Mouse (Mus musculus): ENCODE results near the gene Rab30. TPM values are rescaled to one million over a fixed set of nuclear protein-coding genes. Genes with fewer than 3 reads are reported as not detected.
"Not testable (repeated sequence)": the region's sequence is repeated elsewhere in the genome, so short reads cannot be mapped to it uniquely, and the experiment has no call there.

The Rab30 gene
- total RNA-seq (2021) (1 to 10 TPM; 3.7 to 5.0 TPM), polyA plus RNA-seq (2012; rRNA removed) (0.21 and 0.28 TPM in 2 replicates)
- long read RNA-seq, full-length matches to known transcripts, result 1 of 1 reads
- long read RNA-seq, partial matches to known transcripts, result 0 of 1 reads
- long read RNA-seq, other reads (novel, unspliced or antisense), result 0 of 1 reads

- peak; percentile 95 for DNase-seq
Measured at GRCm38 (mm10) chr7:92741152-92741860, at the start of gene Rab30. Rab30 (plus strand) TSS chr7:92741603.

DNA sequence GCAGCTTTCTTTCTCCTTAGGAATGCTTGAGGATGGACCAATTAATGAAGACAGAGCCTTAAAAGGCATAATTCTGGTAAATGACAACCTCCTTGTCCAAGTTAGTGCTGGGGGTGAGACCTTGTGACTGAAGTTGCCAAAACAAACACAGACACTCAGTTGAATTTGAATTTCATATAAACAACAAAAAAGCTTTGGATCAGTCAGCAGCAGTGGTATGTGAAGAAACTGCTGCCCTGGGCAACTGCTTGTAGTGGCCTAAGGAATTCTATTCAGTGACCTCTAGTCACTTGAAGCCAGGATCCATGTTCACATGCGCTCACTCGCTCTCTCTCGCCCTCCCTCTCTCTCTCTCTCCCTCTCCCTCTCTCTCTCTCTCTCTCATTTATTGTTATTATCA is 45.0 kb upstream of the Rab30 start:
- DNase-seq, result no peak

DNA sequence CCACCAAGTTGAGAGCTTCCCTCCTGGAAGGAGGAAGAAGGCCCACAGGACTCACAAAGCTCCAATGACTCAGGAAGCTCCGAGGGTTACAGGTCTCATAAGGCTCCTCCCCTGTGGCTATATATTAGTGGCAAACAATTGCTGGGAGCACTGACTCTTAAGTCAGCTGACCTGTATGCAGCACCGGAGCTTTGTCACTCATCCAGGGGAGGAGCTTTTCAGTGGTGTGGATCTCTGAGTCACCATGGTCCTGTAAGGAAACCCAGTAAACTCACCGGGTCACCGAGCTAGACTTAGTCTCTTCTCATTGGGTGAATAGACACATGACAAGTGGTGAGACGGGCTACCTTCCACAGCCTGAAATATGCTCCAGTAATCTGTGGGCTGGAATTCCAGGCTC is 42.6 kb upstream of the Rab30 start:
- DNase-seq, result peak; percentile 66

DNA sequence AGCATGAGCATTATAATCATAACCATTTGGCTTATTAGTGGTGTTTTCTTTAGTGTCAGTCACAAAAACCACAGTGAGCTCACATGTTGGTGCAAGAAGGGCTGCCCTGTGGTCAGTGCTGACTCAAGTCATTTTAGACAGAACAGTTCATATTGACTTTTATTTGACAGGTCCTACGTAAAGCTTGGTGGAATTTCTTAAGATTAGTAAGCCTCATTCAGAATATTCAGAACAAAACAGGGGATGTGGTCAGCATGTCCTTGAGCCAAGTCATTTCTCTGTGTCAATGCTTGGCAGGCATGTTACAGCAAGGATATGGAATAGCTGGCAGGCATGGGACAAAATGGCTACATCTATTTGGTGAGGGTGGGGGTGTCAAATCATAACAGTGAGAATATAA is 37.7 kb upstream of the Rab30 start:
- peak; percentile 65 for DNase-seq

- DNase-seq, result no peak
Measured at GRCm38 (mm10) chr7:92705534-92705933, 35.9 kb upstream of the Rab30 start.

GRCm38 (mm10) chr7:92706711-92707110 is 34.7 kb upstream of the Rab30 start:
- no peak for DNase-seq

DNA sequence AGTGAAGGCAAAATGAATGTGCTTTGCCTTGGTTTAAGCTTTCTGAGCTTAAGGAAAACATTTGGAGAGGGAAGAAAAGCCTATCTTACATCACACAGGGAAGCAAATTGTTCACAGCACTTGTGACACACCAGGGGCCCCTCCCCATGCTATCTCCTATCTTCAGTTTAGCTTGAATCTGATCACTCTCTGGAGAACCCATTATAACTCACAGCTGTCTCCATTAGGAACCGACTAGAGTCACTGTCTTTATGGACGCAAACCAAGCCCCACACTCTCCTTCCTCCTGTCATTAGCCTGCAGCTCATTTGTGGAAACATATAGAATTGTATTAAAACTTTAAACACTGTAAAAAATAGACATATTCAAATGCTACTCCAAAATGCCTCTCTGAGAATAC is 31.8 kb upstream of the Rab30 start:
- DNase-seq, result no peak

- DNase-seq, result no peak
Measured at GRCm38 (mm10) chr7:92711593-92711992, 29.8 kb upstream of the Rab30 start.

- no peak for DNase-seq
Measured at GRCm38 (mm10) chr7:92715055-92715454, 26.3 kb upstream of the Rab30 start.

- DNase-seq, result no peak
Measured at GRCm38 (mm10) chr7:92720156-92720905, 21.1 kb upstream of the Rab30 start.

DNA sequence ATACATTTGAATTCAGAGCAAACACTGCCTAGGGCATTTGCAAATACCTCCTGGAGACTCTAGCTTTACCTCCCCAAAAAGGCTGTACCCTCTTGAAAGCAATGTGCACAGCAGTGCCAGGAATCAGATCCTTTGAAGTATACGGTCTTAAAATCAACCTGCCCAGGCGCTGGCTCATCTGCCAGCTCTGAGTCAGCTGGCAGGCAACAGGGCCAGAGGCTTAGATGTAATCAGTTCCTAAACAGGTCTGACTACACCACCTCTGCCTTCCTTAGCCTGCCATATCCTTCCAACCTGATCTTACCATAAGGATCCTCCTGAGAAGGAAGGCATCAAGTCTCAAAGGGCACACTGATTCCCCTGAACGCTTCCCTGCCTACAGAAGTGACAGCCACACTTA is 17.7 kb upstream of the Rab30 start:
- DNase-seq, result peak; percentile 68

DNA sequence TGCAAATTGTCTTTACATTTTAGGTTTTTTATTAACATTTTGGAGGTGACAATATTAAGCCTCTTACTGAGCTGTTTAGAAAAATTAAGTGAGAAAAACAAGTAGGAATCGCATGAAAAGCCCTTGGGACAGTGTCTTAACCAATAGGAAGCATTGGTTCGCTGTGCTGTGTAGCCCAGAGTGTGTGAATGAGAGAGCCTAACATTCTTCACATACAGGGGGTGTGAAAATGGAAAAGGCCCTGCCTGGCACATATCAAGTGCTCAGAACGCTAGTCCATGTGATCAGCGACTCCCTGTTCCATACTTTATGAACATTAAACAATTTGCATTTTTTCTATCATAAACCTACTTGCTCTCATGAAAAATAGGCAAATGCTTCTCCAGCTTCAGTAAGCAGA is 17.1 kb upstream of the Rab30 start:
- DNase-seq, result no peak

GRCm38 (mm10) chr7:92729583-92729982 is 11.8 kb upstream of the Rab30 start:
- DNase-seq, result not testable (repeated sequence)

DNA sequence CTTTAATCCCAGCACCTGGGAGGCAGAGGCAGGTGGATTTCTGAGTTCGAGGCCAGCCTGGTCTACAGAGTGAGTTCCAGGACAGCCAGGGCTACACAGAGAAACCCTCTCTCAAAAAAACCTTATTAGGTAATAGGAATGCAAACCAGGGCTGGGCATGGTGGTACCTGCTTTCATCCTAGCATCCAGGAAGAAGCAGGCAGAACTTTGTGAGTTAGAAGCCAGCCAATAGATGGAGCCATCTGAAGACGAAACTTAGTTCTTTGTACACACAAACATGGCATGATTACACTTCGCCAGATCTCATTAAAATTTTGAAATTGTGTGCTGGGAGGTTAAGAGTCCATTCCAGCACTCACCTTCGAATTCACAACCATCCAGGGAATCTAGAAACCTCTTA is 10.9 kb upstream of the Rab30 start:
- no peak for DNase-seq

GRCm38 (mm10) chr7:92730959-92731358 is 10.4 kb upstream of the Rab30 start:
- DNase-seq, result no peak

- DNase-seq, result no peak
Measured at GRCm38 (mm10) chr7:92732136-92732535, 9.3 kb upstream of the Rab30 start.

GRCm38 (mm10) chr7:92737560-92737959 is 3.8 kb upstream of the Rab30 start:
- DNase-seq, result no peak

DNA sequence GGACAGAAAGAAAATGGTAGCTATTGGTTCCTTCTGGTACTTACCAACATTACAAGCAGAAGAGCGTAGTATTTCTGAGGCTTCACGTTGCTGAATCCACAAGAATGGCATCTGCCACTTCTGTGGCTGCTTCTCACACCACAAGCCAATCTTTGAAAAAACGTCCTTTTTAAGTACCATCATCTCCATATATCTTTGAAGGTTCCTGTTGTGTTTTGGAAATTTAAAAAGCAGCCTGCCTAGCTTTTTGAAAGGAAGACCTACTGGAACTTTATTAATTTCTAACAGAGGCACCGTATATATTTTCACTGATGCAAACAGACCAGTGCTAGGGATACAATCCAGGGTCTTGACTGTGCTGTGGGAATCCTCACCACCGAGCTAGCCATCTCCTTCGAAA is 1.4 kb upstream of the Rab30 start:
- no peak for DNase-seq

DNA sequence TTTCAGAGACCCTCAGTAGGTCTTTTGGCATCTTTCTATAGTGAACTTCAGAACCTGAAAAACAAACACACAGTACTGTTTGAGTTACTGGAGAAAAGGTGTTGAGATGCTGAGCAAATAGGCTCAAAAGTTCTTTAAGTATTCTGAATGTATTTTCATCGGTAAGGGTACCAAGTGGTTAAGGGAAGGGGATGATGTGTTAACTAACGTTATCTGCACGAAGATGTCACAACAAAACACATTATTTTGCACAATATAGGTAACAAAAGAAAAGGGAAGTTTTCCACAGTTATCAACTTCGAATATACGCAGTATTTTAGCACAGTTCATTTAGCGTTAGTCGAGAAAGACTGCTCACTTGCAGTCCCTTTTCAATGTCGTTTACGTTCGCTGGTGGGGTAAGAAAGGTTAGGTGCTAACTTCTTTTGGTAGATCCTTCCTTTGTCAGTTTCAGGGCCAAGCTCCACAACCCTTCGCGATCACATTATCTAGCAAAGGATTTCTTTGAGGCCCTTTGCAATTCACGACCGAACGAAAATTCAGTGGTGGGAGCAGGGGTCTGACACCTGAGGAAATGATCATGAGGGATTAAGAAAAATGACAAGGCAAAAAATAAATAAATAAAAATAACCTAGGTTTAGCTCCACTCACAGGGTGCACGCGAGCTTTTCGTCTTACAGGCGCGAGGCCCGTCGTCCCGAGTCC is 840 bp upstream of the Rab30 start:
- no peak for DNase-seq

DNA sequence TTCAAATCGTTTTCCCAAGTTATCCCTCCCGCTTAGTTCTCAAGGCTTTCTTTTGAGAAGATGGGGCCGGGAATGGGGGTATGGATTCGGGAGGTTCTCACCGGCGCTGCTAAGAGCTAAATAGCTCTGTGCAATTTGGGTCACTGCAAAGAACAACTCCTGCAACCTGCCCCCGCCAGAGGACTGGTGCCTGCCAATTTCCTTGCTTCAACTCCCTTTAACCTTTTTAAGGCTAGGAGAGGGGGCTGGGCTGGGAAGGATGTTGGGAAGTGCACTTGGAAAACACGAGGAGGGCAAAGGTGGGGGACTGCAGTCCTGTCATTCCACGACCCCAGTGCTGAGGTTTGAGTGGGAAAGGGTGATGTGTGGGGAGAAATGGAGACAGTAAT is 452 bp downstream of the Rab30 start:
- DNase-seq, result peak; percentile 45

- DNase-seq, result peak; percentile 15
Measured at GRCm38 (mm10) chr7:92742341-92742741, 938 bp downstream of the Rab30 start.

- DNase-seq, result no peak
Measured at GRCm38 (mm10) chr7:92742774-92743173, 1.4 kb downstream of the Rab30 start.

GRCm38 (mm10) chr7:92743325-92743724 is 1.9 kb downstream of the Rab30 start:
- no peak for DNase-seq
